Mouse (Mus musculus): ENCODE measurements around the gene Rars. TPM values are rescaled to one million over a fixed set of nuclear protein-coding genes. Genes with fewer than 3 reads are reported as not detected.
"Not testable (repeated sequence)": the region's sequence is repeated elsewhere in the genome, so short reads cannot be mapped to it uniquely, and the experiment has no call there.

Gene Rars
- 10 to 100 TPM; 47.9 to 53.4 TPM for total RNA-seq (2021)

DNA sequence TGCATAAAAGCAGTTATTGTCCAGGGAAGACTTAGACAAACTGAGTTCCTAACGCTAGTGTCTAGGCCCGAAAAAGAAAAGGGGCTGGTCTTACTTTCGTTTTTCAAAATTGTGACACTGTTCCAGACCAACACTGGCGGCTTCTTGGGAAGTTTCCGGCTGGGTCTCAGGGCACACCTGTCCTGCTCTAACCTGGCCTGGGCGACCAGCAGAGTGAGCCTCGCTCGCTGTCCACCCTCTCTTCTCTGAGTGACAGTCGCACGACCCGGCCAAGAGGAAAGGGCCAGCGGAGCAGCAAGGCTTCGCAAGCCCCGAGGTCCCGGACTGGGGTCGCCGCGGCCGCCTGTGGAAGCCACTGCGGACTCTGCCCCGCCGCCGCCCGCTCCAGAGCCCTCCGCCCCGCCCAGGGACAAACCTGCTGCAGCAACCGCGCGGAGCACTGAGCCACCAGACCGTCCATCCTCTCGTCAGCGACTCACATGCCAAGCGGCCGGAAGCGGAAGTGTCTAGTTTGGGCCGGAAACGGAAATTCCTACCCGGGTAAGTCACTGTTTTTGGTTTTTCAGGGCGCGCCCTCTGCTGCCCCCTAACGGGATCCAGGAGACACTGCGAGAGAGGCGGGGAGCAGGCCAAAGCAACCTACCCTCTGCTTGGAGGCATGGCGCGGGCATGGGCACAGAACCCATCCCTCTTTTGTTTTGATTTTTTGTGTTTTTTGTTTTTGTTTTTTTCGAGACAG is at the start of gene Rars:
Rars (minus strand) TSS at position 485 of the 739 bp plus-strand sequence.
- peak; percentile 95 for DNase-seq

DNA sequence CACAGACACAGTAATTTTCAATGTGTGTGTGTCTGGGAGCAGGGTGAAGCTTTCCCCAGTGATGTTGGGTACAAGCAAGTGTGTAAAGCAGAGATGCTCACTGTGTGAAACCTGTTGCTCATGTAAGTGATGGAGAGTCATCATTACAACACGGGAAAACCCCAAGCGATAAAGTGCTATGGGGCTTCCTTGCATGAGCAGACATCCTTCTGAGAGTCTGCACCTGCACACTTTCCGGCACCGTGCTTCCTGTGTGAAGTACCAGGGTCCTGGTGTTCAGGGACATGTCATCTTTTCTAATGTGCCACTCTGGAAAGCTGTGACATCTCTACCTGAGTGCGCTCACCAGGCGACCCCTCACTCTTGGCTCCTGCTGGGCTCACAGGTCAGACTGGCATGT is 48.5 kb upstream of the Rars start:
- no peak for DNase-seq

GRCm38 (mm10) chr11:35878559-35878897 is 44.2 kb upstream of the Rars start:
- no peak for DNase-seq

- DNase-seq: no peak
These were observed 43.6 kb upstream of the Rars start for GRCm38 (mm10) chr11:35877651-35878558.

GRCm38 (mm10) chr11:35873624-35874244 is 39.4 kb upstream of the Rars start:
- DNase-seq: no peak

GRCm38 (mm10) chr11:35870961-35871360 is 36.7 kb upstream of the Rars start:
- DNase-seq: no peak

DNA sequence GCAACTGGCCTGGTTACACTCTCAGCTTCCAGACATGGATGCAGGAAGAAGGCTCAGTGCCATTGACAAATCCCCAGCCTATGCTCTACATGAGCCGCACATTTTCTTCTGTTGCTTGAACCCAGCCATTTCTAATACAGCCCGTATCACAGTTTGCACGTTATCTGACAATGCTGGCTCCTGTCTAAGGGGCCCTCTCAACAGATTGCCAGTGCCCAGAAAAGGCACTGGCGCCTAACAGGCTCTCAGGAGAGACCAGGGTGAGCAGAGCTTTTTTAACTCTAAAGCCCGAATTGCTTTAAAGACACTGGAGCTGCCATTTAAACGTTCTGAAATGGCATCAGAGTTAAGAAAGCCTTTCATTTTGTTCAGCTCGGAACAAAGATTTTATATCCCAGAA is 31.8 kb upstream of the Rars start:
- no peak for DNase-seq

- DNase-seq: no peak
These were observed 30.8 kb upstream of the Rars start for GRCm38 (mm10) chr11:35864981-35865604.

DNA sequence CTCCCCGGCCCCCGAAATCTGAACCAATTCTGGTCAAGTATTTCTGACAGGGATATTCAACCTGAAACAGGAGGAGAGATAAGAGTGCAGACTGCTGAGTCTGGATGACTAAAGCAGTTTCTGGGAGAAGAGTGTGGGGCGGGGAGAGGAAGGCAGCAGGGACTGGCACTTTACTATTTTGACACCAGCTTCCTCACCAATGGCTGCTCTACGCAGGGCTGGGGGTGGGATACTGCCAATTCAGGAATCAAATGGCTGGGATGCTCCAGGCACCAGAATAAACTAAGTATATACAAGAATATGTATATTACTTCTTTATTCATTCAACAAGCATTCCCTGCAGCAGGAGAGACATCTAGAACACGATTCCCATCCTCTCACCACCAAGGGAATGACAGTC is 29.3 kb upstream of the Rars start:
- no peak for DNase-seq

DNA sequence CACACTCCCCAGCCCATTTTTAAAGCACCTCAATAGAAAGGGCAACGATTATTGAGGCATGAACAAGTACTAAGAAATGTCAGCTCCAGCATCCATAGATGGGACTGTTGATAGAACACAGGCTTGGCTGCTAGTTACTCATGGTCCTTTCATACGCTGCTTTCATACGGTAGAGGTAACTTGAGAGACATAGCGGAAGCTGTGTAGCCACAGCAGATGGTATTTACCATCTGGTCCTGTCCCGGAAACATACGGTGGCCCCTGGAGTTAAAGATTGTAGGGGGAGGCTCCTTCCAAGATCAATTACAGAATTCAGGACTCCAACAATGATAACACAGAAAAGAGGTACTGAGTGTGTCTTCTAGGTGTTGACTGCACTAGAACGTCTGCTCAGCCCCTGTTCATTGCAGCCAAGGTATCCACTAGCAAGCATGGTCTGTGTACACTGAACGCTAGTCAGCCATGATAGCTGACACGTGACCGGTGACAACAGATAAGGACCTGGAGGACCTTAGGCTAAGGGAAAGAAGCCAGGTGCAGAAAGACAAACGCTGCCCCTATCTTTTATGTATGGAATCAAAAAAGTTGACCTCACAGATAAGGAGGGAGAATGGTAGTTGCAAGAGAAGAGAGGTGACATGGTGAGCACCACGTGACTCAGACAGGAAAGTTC is 23.2 kb upstream of the Rars start:
- DNase-seq: no peak

GRCm38 (mm10) chr11:35856359-35857040 is 22.2 kb upstream of the Rars start:
- DNase-seq: no peak

DNA sequence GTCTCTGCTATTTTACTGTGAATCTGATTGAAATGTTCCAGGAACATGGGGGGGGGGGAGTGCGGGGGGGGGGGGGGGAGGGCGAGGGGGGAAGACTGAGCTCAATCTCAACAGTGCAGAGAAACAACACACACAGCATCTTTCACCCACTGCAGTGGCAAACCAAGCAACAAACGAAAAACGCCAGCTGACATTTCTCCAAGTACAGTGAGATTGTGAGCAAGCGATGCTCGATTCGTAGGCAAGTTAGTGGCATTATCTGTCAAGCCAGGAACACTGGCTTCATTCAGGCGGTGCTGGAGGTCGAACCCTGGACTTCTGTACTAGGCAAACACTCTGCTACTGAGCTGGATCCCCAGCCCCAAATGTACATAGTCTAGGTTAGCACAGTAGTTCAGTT is 21.3 kb upstream of the Rars start:
- no peak for DNase-seq

DNA sequence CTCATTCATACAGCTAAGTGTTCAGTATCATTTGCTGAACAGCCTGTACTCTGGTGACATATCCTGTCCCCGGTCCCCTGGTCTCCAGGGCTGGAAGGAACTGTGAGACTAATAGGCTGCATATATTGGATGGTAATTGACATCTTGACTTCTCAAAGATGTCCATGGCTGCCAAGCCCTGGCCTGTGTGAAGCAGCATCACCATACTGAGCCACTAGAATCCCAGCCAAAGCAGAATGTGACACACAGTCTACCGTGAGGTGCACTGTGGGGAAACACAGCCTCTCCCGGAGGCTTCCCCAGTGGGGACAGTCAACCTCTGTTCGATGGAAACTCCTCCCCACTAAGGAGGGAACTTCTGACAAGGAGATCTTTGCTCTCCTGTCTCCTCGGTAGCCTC is 20.6 kb upstream of the Rars start:
- DNase-seq: no peak

GRCm38 (mm10) chr11:35853651-35854050 is 19.3 kb upstream of the Rars start:
- no peak for DNase-seq

DNA sequence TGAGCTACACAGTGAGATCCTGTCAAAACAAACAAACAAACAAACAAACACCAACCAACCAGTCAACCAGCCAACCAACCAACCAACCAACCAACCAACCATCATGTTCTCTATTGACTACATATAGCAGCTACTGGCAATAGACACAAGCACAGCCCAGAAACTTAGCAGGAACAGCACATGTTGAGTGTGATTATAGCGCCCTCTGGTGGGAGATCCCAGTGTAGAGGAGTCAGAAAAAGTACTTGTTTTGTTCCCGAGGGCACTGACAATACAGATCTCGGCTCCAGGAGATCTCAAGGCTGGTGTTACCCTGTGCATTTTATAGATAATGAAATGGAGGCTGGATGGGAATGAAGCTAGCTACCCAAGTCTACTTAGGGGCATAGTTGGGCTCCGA is 18.4 kb upstream of the Rars start:
- peak; percentile 19 for DNase-seq

DNA sequence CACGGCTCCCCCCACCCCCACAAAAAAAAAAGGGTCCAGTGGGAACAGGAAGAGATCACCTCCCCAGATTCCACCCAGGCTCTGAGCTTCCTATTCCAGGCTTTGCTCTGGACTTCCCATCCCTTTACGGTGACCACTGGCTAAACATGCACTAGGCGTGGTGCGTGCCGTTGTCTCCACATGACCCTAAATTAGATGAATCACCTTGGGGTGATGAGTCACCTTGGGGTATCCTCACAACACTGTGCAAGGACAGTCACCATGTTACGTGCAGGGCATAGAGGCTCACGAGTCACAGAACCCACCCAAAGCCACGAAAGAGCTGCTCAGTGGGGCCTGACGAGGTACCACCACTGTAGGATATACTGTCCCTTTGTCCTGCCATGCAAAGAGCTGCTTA is 10.0 kb upstream of the Rars start:
- no peak for DNase-seq

DNA sequence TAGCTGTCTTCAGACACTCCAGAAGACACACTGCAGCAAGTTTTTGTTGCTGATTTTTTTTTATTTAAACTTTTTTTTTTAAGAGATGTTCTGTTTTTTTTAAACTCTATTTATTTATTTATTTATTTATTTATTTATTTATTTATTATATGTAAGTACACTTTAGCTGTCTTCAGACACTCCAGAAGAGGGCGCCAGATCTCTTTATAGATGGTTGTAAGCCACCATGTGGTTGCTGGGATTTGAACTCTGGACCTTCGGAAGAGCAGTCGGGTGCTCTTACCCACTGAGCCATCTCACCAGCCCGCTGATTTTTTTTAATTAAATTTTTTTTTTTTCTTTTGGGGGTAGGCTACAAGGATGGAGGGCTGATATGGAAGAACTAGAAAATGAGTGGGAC is 8.3 kb upstream of the Rars start:
- not testable (repeated sequence) for DNase-seq

DNA sequence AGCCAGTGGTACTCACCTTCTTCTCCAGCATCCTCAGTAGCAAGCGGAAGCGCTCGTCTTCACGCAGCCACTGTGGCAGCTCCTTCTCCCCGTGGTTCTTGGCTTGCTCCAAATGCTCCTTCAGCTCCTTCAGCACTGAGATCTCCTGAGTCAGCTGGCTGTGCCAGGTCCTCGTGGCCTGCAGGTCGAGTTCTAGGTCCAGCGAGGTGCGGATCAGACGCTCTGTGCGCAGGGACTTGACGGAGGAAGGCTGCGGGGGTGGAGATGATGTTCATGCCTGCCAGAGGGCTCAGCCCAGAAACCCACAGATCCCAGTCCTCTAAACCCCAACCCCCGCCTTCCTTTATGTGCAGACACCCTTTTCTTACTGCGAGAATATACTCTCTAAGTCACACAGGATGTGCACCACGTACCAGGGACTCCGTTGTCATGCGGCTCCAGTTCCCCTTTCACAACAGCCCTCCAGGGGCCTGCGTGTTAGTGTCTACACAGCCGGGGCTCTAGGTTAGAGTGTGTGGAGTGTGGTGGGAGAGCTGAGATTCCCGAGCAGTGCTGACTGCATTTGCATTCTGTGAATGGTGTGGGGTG is 7.5 kb upstream of the Rars start:
- DNase-seq: no peak

DNA sequence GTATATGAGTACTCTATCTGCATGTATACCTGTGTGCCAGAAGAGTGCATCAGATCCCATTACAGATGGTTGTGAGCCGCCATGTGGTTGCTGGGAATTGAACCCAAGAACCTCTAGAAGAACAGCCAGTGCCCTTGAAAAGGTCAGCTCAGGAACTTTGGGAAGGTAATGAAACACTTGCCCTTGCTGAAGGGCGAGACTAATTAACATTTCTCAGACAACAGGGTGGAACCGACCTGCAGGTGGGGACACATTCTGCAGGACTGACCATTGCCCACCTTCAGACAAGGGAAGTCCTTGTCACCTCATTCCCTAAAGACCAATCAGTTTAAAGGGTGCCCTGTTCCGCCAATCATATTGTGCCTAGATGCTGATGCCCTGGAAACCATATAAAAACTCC is 6.5 kb upstream of the Rars start:
- not testable (repeated sequence) for DNase-seq

GRCm38 (mm10) chr11:35840282-35840681 is 6.0 kb upstream of the Rars start:
- no peak for DNase-seq

Data from heart, postnatal 4 days (tissue).